Mouse (Mus musculus) lung, postnatal 36 days (tissue): Measurements from ENCODE around the gene Ier5l.

Experiments
- DNase-seq: peaks from one replicate; pipeline ENCODE4 v3.0.0; 2022; ENCODE audit warnings: mixed read lengths

The Ier5l gene

DNA sequence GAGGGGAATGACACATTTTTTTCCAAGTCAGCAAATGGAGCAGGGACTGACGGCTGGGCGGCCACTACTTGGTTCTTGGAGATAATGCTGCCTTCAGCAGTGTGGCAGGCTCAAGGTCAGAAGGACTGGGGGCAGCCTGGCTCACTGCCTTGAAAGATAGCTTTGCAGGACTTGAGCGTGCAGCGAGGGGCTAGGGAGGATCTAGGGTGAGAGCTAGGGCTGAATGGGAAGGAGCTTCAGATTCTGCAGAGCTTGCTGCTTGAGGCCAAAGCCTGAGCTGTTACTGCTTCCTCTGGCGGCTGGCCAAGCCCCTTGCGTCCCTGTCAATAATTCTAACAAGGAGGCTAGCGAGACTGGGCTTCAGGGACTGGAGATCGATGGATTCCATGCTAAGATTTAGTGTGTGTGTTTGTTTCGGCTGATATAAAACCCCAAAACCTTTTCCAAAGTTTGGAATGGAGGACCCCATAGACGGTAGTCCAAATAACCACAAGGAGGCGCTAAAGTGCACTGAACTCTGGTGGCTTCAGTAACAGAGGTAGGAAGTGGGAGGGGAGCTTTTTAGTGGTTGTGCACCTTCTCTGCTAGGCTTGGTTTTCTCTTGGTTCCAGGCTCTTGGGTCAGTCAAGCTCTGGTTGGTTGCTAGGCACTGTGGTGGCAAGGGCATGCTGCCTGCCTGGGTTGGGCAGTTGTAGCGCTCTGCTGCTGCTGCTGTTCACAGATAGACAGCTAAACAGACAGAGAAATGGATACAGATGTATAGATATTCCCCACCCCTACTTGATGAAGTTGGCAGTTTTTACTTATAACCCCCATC is 33.1 kb downstream of the Ier5l start:
- peak; percentile 92 for DNase-seq

DNA sequence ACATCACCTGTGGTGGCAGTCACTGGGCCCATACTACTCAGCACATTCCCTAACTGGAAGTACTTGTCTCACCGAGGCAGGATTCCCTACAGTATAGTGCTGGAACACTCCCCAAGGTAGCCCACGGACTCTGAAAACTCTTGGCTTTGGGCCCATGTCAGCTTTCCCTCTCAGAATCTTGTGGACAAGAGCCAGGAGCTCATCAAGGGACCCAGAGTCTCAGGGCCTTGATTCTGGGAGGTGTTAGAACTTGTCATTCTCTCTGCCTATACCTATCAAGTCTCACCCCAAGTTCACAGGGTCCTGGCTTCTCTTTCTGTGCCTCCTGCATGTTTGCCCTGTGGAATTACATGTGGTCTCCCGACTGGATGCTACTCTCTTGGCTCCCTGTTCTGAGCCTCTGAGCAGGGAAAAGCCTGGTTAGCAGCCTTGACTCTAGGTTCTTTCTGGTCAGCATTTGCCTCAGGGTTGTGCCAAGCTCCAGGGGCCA is 33.8 kb downstream of the Ier5l start:
- DNase-seq = no peak

- DNase-seq = no peak
These were observed 34.4 kb downstream of the Ier5l start for GRCm38 (mm10) chr2:30439631-30440030.

DNA sequence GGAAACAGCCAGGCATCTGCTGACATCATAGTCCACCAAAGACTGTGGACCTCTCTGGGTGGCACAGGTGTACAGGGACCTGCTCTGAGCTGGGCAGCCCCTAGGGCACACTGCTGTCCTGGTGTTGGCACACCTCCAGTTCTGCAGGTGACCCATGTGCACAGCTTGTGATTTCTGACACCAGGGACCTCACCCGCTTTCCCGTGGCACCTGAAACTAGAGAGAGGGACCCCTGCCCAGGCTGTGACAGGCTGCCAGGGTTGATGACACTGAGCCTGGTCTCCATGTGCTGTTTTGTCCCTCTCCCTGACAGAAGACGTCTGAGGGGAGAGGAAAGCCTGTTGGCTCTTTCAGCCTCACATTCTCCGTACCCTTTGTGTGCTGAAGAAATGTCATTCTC is 36.2 kb downstream of the Ier5l start:
- DNase-seq = no peak

- no peak for DNase-seq
These were observed 37.2 kb downstream of the Ier5l start for GRCm38 (mm10) chr2:30436809-30437208.

DNA sequence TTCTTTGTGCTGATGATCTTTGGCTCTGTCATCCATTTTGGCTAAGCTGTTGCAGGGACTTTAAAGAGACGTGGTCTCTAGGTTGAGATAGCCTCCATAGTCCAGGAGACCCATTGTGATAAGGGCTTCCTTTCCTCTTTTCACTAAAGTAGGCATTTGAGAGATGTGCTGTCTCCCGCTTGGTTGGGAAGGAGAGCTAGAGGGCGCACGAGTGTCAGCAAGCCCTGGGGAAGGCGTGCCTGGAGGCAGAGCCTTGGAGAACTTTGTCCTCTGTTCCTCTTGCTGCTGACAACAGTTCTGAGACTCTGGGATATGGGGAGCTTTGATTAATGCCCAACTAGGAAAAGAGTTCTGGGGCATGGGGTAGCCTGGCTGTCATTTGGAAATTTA is 37.9 kb downstream of the Ier5l start:
- DNase-seq = peak; percentile 70

DNA sequence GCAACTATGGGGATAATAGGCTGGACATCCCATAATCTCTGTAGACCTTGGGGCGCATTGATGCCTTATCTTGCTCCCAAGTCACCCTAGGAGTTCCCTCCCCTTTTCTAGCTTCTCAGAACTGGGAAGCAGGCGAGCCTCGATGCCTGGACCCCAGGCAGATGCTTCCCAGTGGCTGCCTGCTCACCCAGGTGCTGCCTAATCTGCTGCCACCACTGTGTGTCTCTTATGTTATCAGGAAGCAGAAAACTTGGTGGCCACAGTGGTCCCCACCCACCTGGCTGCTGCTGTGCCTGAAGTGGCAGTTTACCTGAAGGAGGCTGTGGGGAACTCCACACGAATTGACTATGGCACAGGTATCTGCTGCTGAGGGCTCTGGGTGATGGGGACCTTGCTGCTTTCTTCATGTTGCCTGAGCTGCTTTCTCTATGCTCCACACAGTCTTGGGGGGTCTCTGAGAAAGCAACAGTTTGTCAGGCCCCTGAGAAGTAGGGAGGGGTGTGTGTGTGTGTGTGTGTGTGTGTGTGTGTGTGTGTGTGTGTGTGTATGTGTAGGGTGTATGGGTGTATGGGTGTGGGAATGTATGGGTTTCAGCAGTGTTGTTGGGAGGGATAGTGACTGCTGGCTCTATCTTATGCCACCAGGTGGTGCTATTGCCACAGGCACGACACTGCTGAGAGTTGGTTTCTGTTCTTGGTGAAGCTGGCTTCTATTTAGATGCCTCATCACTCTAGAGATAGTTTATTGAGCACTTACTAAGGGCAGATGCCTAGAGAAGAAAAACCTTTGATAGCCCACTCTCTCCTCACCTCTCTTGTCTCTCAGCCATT is 38.5 kb downstream of the Ier5l start:
- peak; percentile 86 for DNase-seq

DNA sequence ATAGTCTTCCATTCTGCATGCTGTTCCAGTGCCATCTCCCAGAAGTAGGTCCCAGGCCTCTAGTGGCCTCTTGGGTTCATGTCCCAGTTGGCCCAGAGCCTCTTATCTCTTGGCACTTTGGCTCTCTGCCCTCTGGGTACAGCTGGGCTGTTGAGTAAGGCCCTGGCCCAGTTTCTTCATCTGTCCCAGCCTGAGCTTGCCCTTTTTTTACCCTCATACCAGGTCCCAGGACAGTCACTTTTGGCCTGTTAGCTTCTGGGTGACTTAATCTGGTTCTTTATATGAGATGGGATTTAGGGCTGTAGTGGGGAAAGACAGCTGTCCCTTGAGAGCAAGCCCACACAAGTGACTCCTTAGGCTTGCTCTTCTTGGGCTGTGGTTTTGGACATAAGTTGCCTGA is 44.9 kb downstream of the Ier5l start:
- DNase-seq = peak; percentile 73
